Mouse (Mus musculus) embryonic fibroblast, embryonic 13.5 days (primary cell): Measurements from ENCODE around the gene Mylip.

Experiments
- CTCF ChIP-seq: IDR thresholded peaks from 2 replicates; pipeline ENCODE4 v1.5.1; 2011; ENCODE audit warnings: mild to moderate bottlenecking, control low read depth, low read length, moderate library complexity, borderline replicate concordance; ENCODE audit not compliant: insufficient read depth
- POLR2A ChIP-seq: IDR thresholded peaks from 2 replicates; pipeline ENCODE4 v1.6.1; 2011; ENCODE audit warnings: low read depth, mild to moderate bottlenecking, control low read depth, low read length, moderate library complexity

- no peak for TF ChIP-seq CTCF
- TF ChIP-seq POLR2A: no peak
Observed at GRCm38 (mm10) chr13:45404269-45404668, 14.7 kb downstream of the Mylip start.
